Mouse (Mus musculus) heart, embryonic 11.5 days (tissue): ENCODE results near the gene Dnajb13. TPM values are rescaled to one million over a fixed set of nuclear protein-coding genes. Genes with fewer than 3 reads are reported as not detected.
A peak's percentile ranks its signal among the peaks of the same experiment; 100 is the strongest.

Experiments
- ATAC-seq: fragments of 200-750 bp; cut with Nextera tagmentation; replicated peaks from 2 replicates; pipeline ENCODE4 v1.8.0; 2017; ENCODE audit warnings: moderate library complexity; ENCODE audit not compliant: insufficient number of reproducible peaks, low FRiP score, low TSS enrichment
- H3K27ac ChIP-seq: fragments of 300-500 bp; sonication (generic); 2 replicates; pipeline ENCODE4 v1.5.1; 2014; ENCODE audit warnings: mild to moderate bottlenecking, low read depth, low read length
- H3K27me3 ChIP-seq: fragments of 300-500 bp; sonication (generic); 2 replicates; pipeline ENCODE4 v1.6.1; 2014; ENCODE audit warnings: mild to moderate bottlenecking, low read length, mixed read lengths; ENCODE audit not compliant: control insufficient read depth, insufficient read depth
- H3K36me3 ChIP-seq: fragments of 300-500 bp; sonication (generic); 2 replicates; pipeline ENCODE4 v1.6.1; 2014; ENCODE audit warnings: mild to moderate bottlenecking, low read length, moderate library complexity, mixed read lengths; ENCODE audit not compliant: control insufficient read depth, insufficient read depth
- H3K4me1 ChIP-seq: fragments of 300-500 bp; sonication (generic); 2 replicates; pipeline ENCODE4 v1.6.1; 2014; ENCODE audit warnings: low read length; ENCODE audit not compliant: control insufficient read depth, insufficient read depth
- H3K4me2 ChIP-seq: fragments of 300-500 bp; sonication (generic); 2 replicates; pipeline ENCODE4 v1.6.1; 2014; ENCODE audit warnings: mild to moderate bottlenecking, moderate library complexity
- H3K4me3 ChIP-seq: fragments of 300-500 bp; sonication (generic); 2 replicates; pipeline ENCODE4 v1.5.1; 2014; ENCODE audit warnings: low read depth, low read length
- H3K9ac ChIP-seq: fragments of 300-500 bp; sonication (generic); 2 replicates; pipeline ENCODE4 v1.6.1; 2014; ENCODE audit warnings: mild to moderate bottlenecking, low read depth, low read length, moderate library complexity
- H3K9me3 ChIP-seq: fragments of 300-500 bp; sonication (generic); replicated peaks from 2 replicates; pipeline ENCODE4 v1.6.1; 2016; ENCODE audit warnings: low read length; ENCODE audit not compliant: control insufficient read depth
- WGBS: fragments of 180-500 bp; shearing (Covaris S2); extraction: QIAGEN DNeasy Blood & Tissue Kit; methylation state at CpG from one replicate; pipeline ENCODE4 v1.1.7; 2014; ENCODE audit not compliant: insufficient replicate concordance; 5-methylcytosine and 5-hydroxymethylcytosine counted together
- polyA plus RNA-seq: library from polyadenylated mRNA; unstranded; fragments of >200 nt; fragmentation: Nextera tagmentation; extraction: Ambion mirVana; gene quantifications from 2 replicates; pipeline ENCODE4 v1.2.1, GENCODE M21; 2014

Gene Dnajb13
- polyA plus RNA-seq, 1 experiment from 2014 or later, result 0.19 TPM

GRCm38 (mm10) chr7:100496791-100497190 is 18.0 kb downstream of the Dnajb13 start:
- Histone ChIP-seq H3K4me3 (no peak overlapping the region), H3K4me2 (no peak overlapping the region; the same call in 1 of the 2 replicates), H3K9me3 (no peaks in the 10 kb centered on the region), H3K36me3 (peaks cover 22% of the 10 kb centered on the region), H3K27ac (no peak overlapping the region), H3K27me3 (no peaks in the 10 kb centered on the region), H3K9ac (no peak overlapping the region), H3K4me1 (peaks cover 23% of the 10 kb centered on the region)
- no peak for ATAC-seq
- WGBS, result 98% methylated on average over 9 of the region's 9 CpGs

- Histone ChIP-seq H3K27me3 (no peaks in the 10 kb centered on the region), H3K4me1 (peaks cover 23% of the 10 kb centered on the region), H3K27ac (peak overlapping the region; percentile 83; the same call in 1 of the 2 replicates), H3K9me3 (no peaks in the 10 kb centered on the region), H3K4me2 (peak overlapping the region; percentile 98), H3K9ac (peak overlapping the region; percentile 56; the same call in 1 of the 2 replicates), H3K36me3 (peaks cover 22% of the 10 kb centered on the region), H3K4me3 (peak overlapping the region; percentile 61)
- ATAC-seq, result no peak
- WGBS, result 78% methylated on average over 6 of the region's 6 CpGs
Measured at GRCm38 (mm10) chr7:100496371-100496770, 18.4 kb downstream of the Dnajb13 start.

GRCm38 (mm10) chr7:100495581-100496251 is 19.0 kb downstream of the Dnajb13 start:
- Histone ChIP-seq H3K9me3 (no peaks in the 10 kb centered on the region), H3K27ac (peak overlapping the region; percentile 83), H3K36me3 (peaks cover 22% of the 10 kb centered on the region), H3K27me3 (no peaks in the 10 kb centered on the region), H3K4me3 (peak overlapping the region; percentile 61), H3K9ac (peak overlapping the region; percentile 56), H3K4me2 (peak overlapping the region; percentile 98), H3K4me1 (peaks cover 23% of the 10 kb centered on the region)
- peak; percentile 50 for ATAC-seq
- whole genome bisulfite sequencing, result 22% methylated on average over 11 of the region's 11 CpGs

GRCm38 (mm10) chr7:100495042-100495441 is 19.7 kb downstream of the Dnajb13 start:
- Histone ChIP-seq H3K4me3 (peak overlapping the region; percentile 61), H3K9me3 (no peaks in the 10 kb centered on the region), H3K27me3 (no peaks in the 10 kb centered on the region), H3K4me1 (peaks cover 23% of the 10 kb centered on the region), H3K36me3 (peaks cover 20% of the 10 kb centered on the region), H3K4me2 (peak overlapping the region; percentile 98), H3K9ac (peak overlapping the region; percentile 56; the same call in 1 of the 2 replicates), H3K27ac (peak overlapping the region; percentile 83)
- WGBS, result 37% methylated on average over 8 of the region's 8 CpGs
- ATAC-seq, result no peak

- no peak for ATAC-seq
- Histone ChIP-seq H3K36me3 (peaks cover 18% of the 10 kb centered on the region), H3K9ac (peak overlapping the region; percentile 75)
Measured at GRCm38 (mm10) chr7:100494415-100494831, 20.3 kb downstream of the Dnajb13 start.

GRCm38 (mm10) chr7:100493484-100494414 is 21.0 kb downstream of the Dnajb13 start:
- Histone ChIP-seq H3K9ac (peak overlapping the region; percentile 75), H3K27me3 (no peaks in the 10 kb centered on the region), H3K27ac (peak overlapping the region; percentile 83), H3K36me3 (peaks cover 18% of the 10 kb centered on the region), H3K4me2 (peak overlapping the region; percentile 98), H3K4me3 (peak overlapping the region; percentile 61), H3K9me3 (no peaks in the 10 kb centered on the region), H3K4me1 (peaks cover 23% of the 10 kb centered on the region)
- no peak; the same call in 1 of the 2 replicates for ATAC-seq
- WGBS, result 29% methylated on average over 19 of the region's 19 CpGs

More at GRCm38 (mm10) chr7:100494415-100494831, 20.3 kb downstream of the Dnajb13 start:
- WGBS, result 90% methylated on average over 7 of the region's 7 CpGs
- H3K4me2 ChIP-seq, result peak overlapping the region; percentile 98
- H3K27ac ChIP-seq, result peak overlapping the region; percentile 83
- H3K4me3 ChIP-seq, result peak overlapping the region; percentile 61
- H3K27me3 ChIP-seq, result no peaks in the 10 kb centered on the region
- no peaks in the 10 kb centered on the region for H3K9me3 ChIP-seq
- H3K4me1 ChIP-seq, result peaks cover 23% of the 10 kb centered on the region

- Histone ChIP-seq H3K27me3 (no peaks in the 10 kb centered on the region), H3K36me3 (peaks cover 11% of the 10 kb centered on the region), H3K4me3 (peak within 1 kb of the TSS; percentile 61), H3K4me1 (peaks cover 23% of the 10 kb centered on the region), H3K4me2 (peak within 1 kb of the TSS; percentile 98), H3K9me3 (no peaks in the 10 kb centered on the region), H3K27ac (peak within 1 kb of the TSS; percentile 83), H3K9ac (peak within 1 kb of the TSS; percentile 75)
- WGBS, result under 1% methylated on average over 27 of the region's 27 CpGs
- ATAC-seq, result peak; percentile 83
Measured at GRCm38 (mm10) chr7:100493117-100493483, 21.7 kb downstream of the Dnajb13 start, which contains the start of gene Ucp2. Gene Ucp2, plus strand, starts transcription at chr7:100493337.

GRCm38 (mm10) chr7:100492391-100493116 is 22.2 kb downstream of the Dnajb13 start:
- Histone ChIP-seq H3K4me2 (peak overlapping the region; percentile 98), H3K4me3 (peak overlapping the region; percentile 61), H3K4me1 (peaks cover 23% of the 10 kb centered on the region), H3K9me3 (no peaks in the 10 kb centered on the region), H3K36me3 (peaks cover 6% of the 10 kb centered on the region), H3K27me3 (no peaks in the 10 kb centered on the region), H3K27ac (peak overlapping the region; percentile 83), H3K9ac (peak overlapping the region; percentile 75)
- ATAC-seq, result peak; percentile 42
- WGBS, result 1% methylated on average over 36 of the region's 36 CpGs
